Mouse (Mus musculus) E14TG2a.4 (cell line): ENCODE data around the gene Wdfy1.

ENCODE experiments used
- CTCF ChIP-seq: conservative IDR thresholded peaks from 2 replicates; pipeline ENCODE4 v1.5.1; 2014; ENCODE audit warnings: low read length
- POU5F1 ChIP-seq: IDR thresholded peaks from 2 replicates; pipeline ENCODE4 v1.6.1; 2014; ENCODE audit warnings: low read length, borderline replicate concordance

DNA sequence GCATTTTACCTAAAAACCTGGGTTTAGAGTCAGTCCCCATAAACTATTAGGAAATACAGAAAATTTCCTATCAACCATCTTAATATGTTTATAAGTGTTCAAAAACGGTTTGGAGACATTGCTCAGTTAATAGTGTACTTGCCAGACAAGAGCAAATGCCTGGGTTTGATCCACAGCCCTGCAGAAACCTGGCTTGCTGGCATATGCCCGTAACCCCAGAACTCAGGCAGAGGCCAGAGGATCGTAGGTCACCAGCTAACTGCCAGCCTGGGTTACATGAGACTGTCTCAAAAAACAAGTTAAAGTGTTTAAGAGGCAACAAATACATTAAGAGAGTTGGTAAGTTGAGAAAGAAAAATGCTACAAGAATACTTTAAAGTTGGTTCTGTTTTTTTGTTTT is 21.0 kb downstream of the Wdfy1 start:
- no peak for TF ChIP-seq CTCF
- no peak for TF ChIP-seq POU5F1
